Mouse (Mus musculus) erythroblast, embryonic 14.5 days (primary cell): Measurements from ENCODE around the gene Cyb5d1.
A peak's percentile ranks its signal among the peaks of the same experiment; 100 is the strongest.

Experiments used
- GATA1 ChIP-seq: IDR thresholded peaks from 2 replicates; pipeline ENCODE4 v1.6.1; 2012; ENCODE audit warnings: low read length, inconsistent platforms, mixed read lengths
- TAL1 ChIP-seq: IDR thresholded peaks from 3 replicates; pipeline ENCODE4 v1.6.1; 2012; ENCODE audit warnings: low read length, inconsistent platforms, mixed read lengths

GRCm38 (mm10) chr11:69366157-69366854 is 29.1 kb downstream of the Cyb5d1 start:
- TF ChIP-seq TAL1 (no peak), GATA1 (peak; percentile 52)
